Mouse (Mus musculus): ENCODE results near the gene Lamtor1.
"Not testable (repeated sequence)": the region's sequence is repeated elsewhere in the genome, so short reads cannot be mapped to it uniquely, and the experiment has no call there.

Lamtor1 gene

DNA sequence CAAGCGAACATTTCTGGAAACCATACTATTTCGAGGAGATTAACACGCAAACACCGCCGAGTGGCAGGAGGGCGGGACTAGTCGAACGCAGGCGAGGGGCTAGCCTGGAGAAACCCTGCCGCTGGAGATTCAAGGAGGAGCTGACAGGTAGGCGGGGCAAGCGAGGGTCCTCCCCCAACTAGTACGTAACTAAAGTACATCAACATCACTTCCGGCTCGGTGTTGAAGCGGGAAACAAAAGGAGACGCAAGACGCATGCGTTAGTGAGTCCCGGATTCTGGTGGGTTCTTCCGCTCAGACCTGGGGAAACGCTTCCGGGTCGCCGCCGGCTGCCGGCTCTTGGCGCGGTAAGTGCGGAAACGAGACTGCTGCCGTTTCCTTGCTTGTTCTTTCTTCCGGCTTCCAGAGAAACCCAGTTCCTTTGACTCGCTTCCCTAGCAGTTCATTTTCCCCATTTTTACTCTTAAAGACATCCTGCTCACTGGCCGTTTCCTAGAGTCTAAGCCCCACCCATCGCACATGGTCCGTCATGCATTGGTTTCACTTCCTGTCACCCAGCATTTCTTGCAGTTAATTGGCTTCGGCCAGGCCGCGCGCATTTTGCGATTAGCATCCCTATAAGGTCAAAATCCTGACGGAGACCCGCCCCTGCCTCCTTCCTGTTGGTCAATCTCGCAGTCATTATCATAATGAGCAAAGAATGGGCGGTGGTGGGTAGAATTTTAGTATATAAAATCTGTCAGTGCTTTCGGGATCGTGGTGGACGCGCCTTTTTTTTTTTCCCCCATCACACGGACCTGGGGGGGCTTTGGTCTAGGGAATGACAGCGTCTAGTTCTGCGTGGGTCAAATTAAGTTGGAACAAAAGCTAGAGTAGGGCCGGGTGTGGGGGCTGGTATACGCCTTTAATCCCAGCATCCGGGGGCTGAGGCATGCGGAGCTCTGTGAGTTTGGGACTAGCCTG is 9.3 kb upstream of the Lamtor1 start:
- peak; percentile 98 to 99 for DNase-seq (ENCODE audit: inconsistent age in 2 of 2, low spot score in 1 of 2)

GRCm38 (mm10) chr7:101900331-101901097 is 5.2 kb upstream of the Lamtor1 start:
- DNase-seq (ENCODE audit: inconsistent age in 2 of 2, low spot score in 1 of 2), result no peak

- DNase-seq (ENCODE audit: inconsistent age in 2 of 2, low spot score in 1 of 2), result no peak
Observed at GRCm38 (mm10) chr7:101901969-101902368, 3.7 kb upstream of the Lamtor1 start.

DNA sequence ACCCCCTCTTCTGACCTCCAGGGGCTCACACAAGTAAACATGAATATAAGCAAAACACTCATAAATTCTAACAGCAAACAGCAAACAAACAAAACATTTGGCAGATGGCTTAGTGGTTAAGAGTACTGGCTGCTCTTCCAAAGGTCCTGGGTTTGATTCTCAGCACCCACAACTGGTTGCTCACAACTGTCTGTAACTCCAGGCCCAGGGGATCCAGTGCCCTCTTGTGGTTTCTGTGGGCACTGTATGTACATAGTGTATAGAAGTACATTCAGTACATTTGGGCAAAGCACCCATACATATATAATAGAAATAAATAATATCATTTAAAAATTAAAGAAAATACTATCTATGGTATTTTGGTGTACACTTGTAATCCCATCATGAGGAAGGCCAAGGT is 2.9 kb upstream of the Lamtor1 start:
- DNase-seq (ENCODE audit: inconsistent age in 2 of 2, low spot score in 1 of 2), result no peak

DNA sequence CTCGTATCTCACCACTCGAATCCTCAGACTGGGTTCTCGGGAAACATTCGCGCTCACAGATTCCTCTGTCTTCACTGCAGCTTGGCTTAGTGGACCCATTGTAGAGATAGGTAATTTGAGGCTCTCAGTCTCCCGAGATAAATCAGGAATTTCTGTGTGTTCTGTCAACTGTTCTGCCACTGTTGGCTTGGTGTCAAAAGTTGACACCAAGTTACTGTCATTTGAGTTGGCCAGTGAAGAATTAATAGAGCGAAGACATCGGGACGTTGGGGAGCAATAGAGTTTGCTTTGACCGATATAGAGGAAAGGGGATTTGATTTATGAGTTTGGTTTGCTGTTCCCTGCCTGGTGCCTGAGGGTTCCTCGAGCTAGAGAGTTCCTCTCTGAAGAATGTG is 580 bp downstream of the Lamtor1 start, which contains the start of gene Tomt:
Gene Tomt (minus strand): TSS at position 73 of the 395 bp plus-strand sequence.
- no peak for DNase-seq (ENCODE audit: inconsistent age in 2 of 2, low spot score in 1 of 2)

DNA sequence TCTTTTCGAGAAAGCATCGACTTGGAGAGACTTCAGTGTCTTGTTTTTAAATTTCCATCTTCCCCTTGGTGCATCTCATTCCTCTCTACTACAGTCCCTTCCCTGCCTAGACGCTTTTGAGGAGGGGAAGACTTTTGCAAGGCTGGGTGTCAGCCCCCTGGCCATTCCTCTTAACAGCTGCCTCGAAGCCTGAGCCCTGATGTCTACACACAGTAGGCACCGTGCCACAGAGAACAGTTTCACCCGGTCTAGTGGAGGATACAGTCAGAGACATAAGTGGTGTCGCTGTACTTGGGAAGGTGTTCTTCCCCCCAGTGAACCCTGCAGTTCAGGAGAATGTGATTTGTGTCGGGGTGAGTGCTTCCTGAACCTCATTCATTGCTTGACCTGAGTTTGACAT is 992 bp downstream of the Lamtor1 start:
- peak in 1 of 2 experiments; percentile 66 for DNase-seq (ENCODE audit: inconsistent age in 2 of 2, low spot score in 1 of 2)

DNA sequence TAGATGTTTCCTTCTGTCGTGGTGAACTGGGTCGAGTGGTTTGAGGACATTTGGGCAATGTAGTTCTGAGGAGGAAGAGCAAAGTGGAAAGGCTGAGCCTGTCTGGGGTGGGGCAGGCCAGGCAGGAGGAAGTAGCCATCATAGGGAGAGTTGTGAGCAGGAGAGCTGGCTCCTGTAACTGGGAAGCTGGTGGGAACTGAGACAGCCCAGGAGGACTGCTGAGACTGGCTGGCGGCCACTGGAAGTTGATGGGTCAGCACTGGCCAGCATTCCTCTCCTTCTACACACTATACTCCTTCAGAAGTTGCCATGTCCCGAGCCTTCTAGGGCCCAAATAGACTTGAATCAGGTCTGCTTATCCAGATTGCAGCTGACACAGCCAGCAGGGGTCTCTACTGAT is 2.7 kb downstream of the Lamtor1 start:
- no peak for DNase-seq (ENCODE audit: inconsistent age in 2 of 2, low spot score in 1 of 2)

- DNase-seq (ENCODE audit: inconsistent age in 2 of 2, low spot score in 1 of 2), result no peak
Observed at GRCm38 (mm10) chr7:101910138-101910537, 4.4 kb downstream of the Lamtor1 start.

DNA sequence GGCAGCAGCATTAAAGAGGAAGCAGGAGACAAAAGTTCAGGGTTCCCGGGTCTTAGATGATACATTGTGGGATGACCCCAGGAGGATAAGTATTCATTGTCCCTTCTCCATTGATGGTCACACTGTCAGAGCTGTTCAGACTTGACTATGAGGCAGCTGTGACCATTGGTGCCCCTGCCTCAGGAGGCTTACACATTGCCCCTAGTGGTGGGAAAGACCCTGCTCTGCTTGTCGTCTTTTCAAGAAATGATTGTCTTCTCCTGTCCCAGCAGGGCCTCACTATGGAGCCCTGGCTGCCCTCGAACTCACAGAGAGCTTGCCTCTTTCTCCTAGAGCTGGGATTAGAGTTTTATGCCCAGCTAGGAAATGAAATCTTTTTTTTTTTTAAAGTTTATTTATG is 6.3 kb downstream of the Lamtor1 start:
- no peak for DNase-seq (ENCODE audit: inconsistent age in 2 of 2, low spot score in 1 of 2)

DNA sequence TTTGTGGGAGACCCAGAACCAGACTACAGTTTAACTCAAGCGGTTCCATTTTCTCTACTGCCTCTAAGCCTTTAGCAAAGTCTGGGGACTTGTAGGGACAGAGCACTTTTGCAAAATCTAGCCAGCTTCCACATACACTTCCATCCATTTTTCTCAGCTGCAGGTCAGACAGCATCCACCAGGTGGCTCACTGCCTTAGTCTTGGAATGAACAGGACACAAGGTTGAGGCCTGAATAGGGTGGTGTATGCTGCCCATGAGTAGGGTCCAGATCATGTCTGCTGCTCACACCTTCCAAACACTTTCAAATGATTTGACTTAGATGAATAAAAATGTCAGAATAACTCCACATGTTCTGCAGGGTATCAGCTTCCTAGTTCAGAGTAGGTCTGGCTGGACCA is 12.4 kb downstream of the Lamtor1 start:
- DNase-seq (ENCODE audit: inconsistent age in 2 of 2, low spot score in 1 of 2), result peak; percentile 46 to 89

DNA sequence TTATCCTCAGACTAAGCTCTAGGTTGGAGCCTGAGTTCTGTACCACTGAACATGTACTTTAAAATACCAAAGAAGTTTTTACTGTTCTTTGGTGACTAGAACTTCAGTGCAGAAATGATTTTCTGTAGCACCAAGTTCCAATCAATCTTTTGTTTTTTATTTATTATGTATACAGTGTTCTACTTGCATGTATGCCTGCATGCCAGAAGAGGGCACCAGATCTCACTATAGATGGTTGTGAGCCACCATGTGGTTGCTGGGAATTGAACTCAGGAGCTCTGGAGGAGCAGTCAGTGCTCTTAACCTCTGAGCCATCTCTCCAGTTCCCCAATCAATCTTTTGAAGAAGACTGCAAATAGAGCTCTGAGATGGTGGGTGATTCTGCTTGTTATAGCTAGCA is 20.2 kb downstream of the Lamtor1 start:
- DNase-seq (ENCODE audit: inconsistent age in 2 of 2, low spot score in 1 of 2), result not testable (repeated sequence)

GRCm38 (mm10) chr7:101928093-101928492 is 22.4 kb downstream of the Lamtor1 start:
- DNase-seq (ENCODE audit: inconsistent age in 2 of 2, low spot score in 1 of 2), result peak in 1 of 2 experiments; percentile 66

DNA sequence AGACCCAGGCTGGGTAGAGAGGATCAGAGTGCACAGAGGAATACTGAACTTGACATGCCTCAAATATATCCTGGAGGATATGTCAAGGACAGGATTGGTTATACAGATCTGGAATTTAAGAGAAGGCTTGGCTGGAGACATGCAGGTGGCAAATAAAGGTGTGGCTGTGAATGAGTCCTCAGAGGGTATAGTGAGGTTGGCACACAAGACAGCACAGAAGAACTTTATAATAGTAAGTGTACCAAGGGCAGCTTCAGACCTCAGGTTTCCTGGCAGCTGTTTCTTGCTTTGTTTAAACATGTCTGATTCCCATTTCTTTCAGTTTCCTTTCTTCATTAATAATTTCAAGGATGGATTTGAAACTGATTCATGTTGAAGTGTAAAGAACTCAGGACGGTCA is 26.8 kb downstream of the Lamtor1 start:
- DNase-seq (ENCODE audit: inconsistent age in 2 of 2, low spot score in 1 of 2), result no peak

DNA sequence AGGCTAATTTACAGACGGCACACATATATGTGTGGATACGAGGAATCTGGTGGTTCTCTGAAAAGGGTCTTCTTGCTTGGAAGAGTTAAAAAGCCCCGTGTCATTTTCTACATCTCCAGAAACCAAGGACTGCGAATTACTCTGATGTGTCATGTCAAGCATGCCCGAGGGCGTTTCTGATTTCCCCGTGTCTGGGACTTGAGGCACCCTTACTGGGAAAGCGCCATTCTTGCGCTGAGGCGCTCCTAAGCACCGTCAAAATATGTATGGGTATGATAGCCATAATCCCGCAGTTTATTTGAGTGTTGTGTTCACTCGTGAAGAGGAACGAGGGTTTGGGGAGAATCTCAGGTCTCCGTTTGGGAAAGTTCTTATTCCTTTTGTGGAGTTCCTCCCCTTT is 27.6 kb downstream of the Lamtor1 start:
- no peak for DNase-seq (ENCODE audit: inconsistent age in 2 of 2, low spot score in 1 of 2)

DNA sequence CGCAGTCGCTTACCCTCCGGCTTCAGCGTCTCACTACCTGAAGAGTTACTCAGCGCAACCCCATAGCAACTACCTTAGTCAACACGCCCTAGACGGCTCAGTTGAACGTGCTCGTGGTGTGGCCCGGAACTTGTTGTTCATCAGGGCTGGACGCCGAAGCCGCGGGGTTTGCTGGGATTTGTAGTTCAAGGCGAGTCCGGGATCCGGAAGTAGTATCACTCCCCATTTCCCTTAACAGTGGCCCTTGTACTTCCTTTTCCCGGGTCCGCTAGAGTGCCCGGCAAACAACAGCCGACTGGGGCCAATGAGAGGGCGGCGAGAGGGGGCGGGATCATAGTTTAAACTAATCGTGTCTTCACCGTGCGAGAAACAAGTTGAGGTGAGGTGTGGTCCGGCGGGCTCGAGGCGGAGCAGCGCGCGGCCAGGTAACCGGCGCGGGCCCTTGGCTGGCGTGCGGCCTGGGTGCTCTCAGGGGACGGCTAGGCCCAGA is 28.1 kb downstream of the Lamtor1 start, which contains the start of the genes Lrrc51 and Numa1:
Gene Lrrc51 (minus strand): TSS at position 145 of the 490 bp plus-strand sequence.
Gene Numa1 (plus strand): TSS at position 361 of the 490 bp plus-strand sequence.
- DNase-seq (ENCODE audit: inconsistent age in 2 of 2, low spot score in 1 of 2), result peak; percentile 97 to 99

DNA sequence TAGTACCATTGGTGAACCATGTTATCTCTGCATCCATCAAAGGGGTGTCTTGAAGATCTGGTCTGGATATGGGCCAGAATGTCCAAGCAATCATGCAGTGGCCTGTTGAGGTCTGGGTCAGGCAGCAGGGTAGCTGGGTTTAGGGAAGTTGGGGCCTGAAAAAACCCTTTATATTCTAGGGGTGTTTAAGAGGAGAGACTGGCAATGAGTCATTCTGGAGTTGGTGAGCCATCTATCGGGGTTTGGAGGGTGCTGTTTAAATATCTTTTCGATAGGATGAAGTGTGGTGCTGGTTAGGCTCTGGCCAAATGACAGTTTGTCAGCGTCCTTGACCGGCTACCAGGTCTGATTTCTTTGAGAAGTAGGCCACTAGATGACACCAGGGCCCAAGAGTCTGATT is 30.3 kb downstream of the Lamtor1 start:
- DNase-seq (ENCODE audit: inconsistent age in 2 of 2, low spot score in 1 of 2), result peak; percentile 42 to 68

- DNase-seq (ENCODE audit: inconsistent age in 2 of 2, low spot score in 1 of 2), result no peak
Observed at GRCm38 (mm10) chr7:101936996-101937395, 31.3 kb downstream of the Lamtor1 start.

- DNase-seq (ENCODE audit: inconsistent age in 2 of 2, low spot score in 1 of 2), result no peak
Observed at GRCm38 (mm10) chr7:101937569-101937968, 31.9 kb downstream of the Lamtor1 start.

DNA sequence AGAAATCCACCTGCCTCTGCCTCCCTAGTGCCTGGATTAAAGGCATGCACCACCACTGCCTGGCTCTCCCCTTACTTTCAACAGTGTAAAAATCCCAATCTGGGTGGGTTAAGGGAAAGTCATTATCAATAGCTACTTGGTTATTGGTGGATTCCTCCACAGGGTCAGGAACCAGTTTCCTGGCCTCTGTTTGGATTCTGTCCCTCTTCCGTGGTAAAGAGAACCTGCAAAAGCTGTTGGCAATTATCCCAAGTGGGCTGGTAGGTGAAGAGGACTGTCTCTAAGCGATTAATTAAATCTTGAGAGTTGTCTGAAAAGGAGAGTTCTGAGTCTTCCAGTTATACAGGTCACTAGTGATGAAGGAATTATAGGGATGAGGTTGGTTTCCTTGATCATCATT is 32.6 kb downstream of the Lamtor1 start:
- no peak for DNase-seq (ENCODE audit: inconsistent age in 2 of 2, low spot score in 1 of 2)

GRCm38 (mm10) chr7:101939758-101940157 is 34.1 kb downstream of the Lamtor1 start:
- DNase-seq (ENCODE audit: inconsistent age in 2 of 2, low spot score in 1 of 2), result no peak

DNA sequence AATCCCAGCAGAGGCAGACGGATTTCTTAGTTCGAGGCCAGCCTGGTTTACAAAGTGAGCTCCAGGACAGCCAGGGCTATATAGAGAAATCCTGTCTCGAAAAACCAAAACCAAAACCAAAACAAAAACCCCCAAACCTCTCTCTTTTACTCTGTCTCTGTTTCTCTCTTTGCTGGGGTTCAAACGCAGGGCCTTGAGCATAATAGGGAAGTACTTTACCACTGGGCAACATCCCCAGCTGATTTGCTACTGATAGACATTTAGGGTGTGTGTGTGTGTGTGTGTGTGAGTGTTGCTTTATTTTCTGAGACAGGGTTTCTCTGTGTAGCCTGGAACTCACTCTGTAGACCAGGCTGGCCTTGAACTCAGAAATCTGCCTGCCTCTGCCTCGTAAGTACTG is 43.3 kb downstream of the Lamtor1 start:
- DNase-seq (ENCODE audit: inconsistent age in 2 of 2, low spot score in 1 of 2), result not testable (repeated sequence)
